Mouse (Mus musculus) testis, adult 2 months (tissue): ENCODE results near the gene Gabrb2. TPM values are rescaled to one million over a fixed set of nuclear protein-coding genes. Genes with fewer than 3 reads are reported as not detected.

ENCODE experiments used
- H3K27ac ChIP-seq: fragments of 200-500 bp; 2 replicates; pipeline ENCODE4 v1.5.1; 2012; ENCODE audit warnings: low read depth, low read length; ENCODE audit not compliant: control insufficient read depth, insufficient read depth
- H3K27me3 ChIP-seq: fragments of 200-500 bp; 2 replicates; pipeline ENCODE4 v1.6.1; 2012; ENCODE audit warnings: mild to moderate bottlenecking, low read length, moderate library complexity; ENCODE audit not compliant: control insufficient read depth, insufficient read depth
- H3K36me3 ChIP-seq: fragments of 200-500 bp; 2 replicates; pipeline ENCODE4 v1.6.1; 2012; ENCODE audit warnings: mild to moderate bottlenecking, low read length; ENCODE audit not compliant: control insufficient read depth, insufficient read depth
- H3K4me1 ChIP-seq: fragments of 200-500 bp; 2 replicates; pipeline ENCODE4 v1.6.1; 2012; ENCODE audit warnings: low read length; ENCODE audit not compliant: control insufficient read depth, insufficient read depth
- H3K4me3 ChIP-seq: fragments of 200-500 bp; 2 replicates; pipeline ENCODE4 v1.5.1; 2012; ENCODE audit warnings: low read depth, mild to moderate bottlenecking, low read length, moderate library complexity, mixed read lengths; ENCODE audit not compliant: control insufficient read depth
- CTCF ChIP-seq: fragments of 200-500 bp; IDR thresholded peaks from 2 replicates; pipeline ENCODE4 v1.5.1; 2012; ENCODE audit warnings: low read depth, mild to moderate bottlenecking, inconsistent platforms, low read length, moderate library complexity; ENCODE audit not compliant: control insufficient read depth, insufficient read depth, insufficient replicate concordance
- POLR2A ChIP-seq: fragments of 200-500 bp; IDR thresholded peaks from 2 replicates; pipeline ENCODE4 v1.6.1; 2012; ENCODE audit warnings: low read depth, mild to moderate bottlenecking, inconsistent platforms, low read length, moderate library complexity; ENCODE audit not compliant: control insufficient read depth
- polyA plus RNA-seq: library from polyadenylated mRNA; depleted of rRNA; stranded (reverse); fragments of >200 nt; gene quantifications from 2 replicates; pipeline ENCODE4 v1.2.3, GENCODE M21; 2012; rRNA removed

Gene Gabrb2
- polyA plus RNA-seq, 1 experiment = 0.09 TPM

DNA sequence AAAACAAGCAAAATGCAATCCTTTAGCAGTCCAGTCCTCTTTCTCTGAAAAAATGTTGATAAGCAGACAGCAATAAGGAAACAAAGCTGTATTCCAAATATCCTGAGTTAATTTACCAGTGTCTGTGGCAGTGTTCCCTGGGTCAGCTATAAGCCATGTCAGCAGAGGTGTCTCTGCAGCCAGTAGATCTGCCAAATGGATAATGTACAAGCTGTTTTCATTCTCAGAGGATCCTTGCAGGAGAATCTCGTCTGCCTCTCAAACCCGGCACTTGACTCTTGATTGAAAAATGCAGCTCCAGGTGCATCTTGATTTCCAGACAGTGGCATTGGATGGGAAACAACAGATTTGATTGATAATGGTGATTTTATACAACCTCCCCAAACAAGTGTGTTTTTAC is 198.6 kb downstream of the Gabrb2 start:
- Histone ChIP-seq H3K36me3 (no peaks in the 10 kb centered on the region), H3K27ac (no peak overlapping the region), H3K27me3 (no peaks in the 10 kb centered on the region), H3K4me3 (no peak overlapping the region), H3K4me1 (no peaks in the 10 kb centered on the region)
- TF ChIP-seq CTCF (no peak), POLR2A (no peak)

GRCm38 (mm10) chr11:42621109-42621508 is 201.6 kb downstream of the Gabrb2 start:
- no peak overlapping the region for H3K27ac ChIP-seq
- no peaks in the 10 kb centered on the region for H3K4me1 ChIP-seq
- no peak overlapping the region for H3K4me3 ChIP-seq
- TF ChIP-seq CTCF = no peak
- TF ChIP-seq POLR2A = no peak
- no peaks in the 10 kb centered on the region for H3K27me3 ChIP-seq
- no peaks in the 10 kb centered on the region for H3K36me3 ChIP-seq

DNA sequence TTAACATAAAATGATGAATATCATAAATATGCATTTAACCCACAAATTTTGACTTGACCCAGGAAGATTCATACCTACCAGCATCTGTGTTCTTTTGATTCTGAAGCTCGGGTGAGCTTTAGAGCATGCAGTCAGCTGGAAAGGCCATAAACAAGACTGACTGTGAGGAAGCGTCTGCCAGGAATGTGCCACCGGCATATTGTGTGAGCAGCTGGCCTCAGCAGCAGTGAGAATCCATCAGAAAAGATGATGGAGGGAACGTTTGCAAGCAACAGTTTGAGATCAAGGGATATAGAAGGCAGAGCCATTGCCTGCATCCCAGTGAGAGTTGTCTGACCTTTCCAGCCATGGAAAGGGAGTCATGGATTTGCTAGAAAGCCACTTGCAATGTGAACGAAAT is 230.6 kb downstream of the Gabrb2 start:
- H3K27ac ChIP-seq = no peak overlapping the region
- H3K36me3 ChIP-seq = no peaks in the 10 kb centered on the region
- no peaks in the 10 kb centered on the region for H3K27me3 ChIP-seq
- no peaks in the 10 kb centered on the region for H3K4me1 ChIP-seq
- TF ChIP-seq POLR2A (no peak), CTCF (no peak)
- no peak overlapping the region for H3K4me3 ChIP-seq

DNA sequence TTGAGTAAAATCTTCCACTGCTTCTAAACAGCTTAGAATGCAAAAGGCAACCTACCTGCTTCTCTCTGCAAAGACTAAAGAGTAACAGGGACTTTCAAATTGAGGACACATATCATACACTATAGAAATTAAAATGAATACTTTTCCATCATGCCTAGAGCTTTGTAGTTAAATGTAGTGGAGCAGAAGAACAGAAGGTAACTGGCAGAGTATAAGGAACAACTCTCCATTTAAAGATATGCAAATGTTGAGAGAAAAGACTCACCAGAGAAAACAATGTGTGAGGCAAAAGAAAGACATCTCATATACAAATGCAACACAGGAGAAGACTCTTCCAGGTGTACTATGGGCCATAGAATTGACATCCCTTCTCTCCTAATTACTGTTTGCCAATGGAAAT is 232.0 kb downstream of the Gabrb2 start:
- Histone ChIP-seq H3K27me3 (no peaks in the 10 kb centered on the region), H3K27ac (no peak overlapping the region), H3K4me3 (no peak overlapping the region), H3K36me3 (no peaks in the 10 kb centered on the region), H3K4me1 (no peaks in the 10 kb centered on the region)
- TF ChIP-seq CTCF = no peak
- TF ChIP-seq POLR2A = no peak

- Histone ChIP-seq H3K27me3 (no peaks in the 10 kb centered on the region), H3K36me3 (no peaks in the 10 kb centered on the region), H3K4me3 (no peak overlapping the region), H3K27ac (no peak overlapping the region), H3K4me1 (no peaks in the 10 kb centered on the region)
- TF ChIP-seq CTCF (no peak), POLR2A (no peak)
Measured at GRCm38 (mm10) chr11:42654189-42654588, 234.6 kb downstream of the Gabrb2 start.

- H3K4me1 ChIP-seq = no peaks in the 10 kb centered on the region
- no peak overlapping the region for H3K27ac ChIP-seq
- no peak for TF ChIP-seq CTCF
- no peak for TF ChIP-seq POLR2A
- no peaks in the 10 kb centered on the region for H3K27me3 ChIP-seq
- H3K4me3 ChIP-seq = no peak overlapping the region
- no peaks in the 10 kb centered on the region for H3K36me3 ChIP-seq
Measured at GRCm38 (mm10) chr11:42668657-42669056, 249.1 kb downstream of the Gabrb2 start.

Other genes starting within 250 kb of the Gabrb2 start
- gene Gabra1, start 236.8 kb upstream of the Gabrb2 start, polyA plus RNA-seq = 0.43 and 1.0 TPM in 2 replicates
- not detected in 2 replicates for gene Gabra6, start 98.7 kb upstream of the Gabrb2 start, polyA plus RNA-seq